Mouse (Mus musculus): ENCODE data around the gene Cbln1. TPM values are rescaled to one million over a fixed set of nuclear protein-coding genes. Genes with fewer than 3 reads are reported as not detected.

Gene Cbln1
- polyA plus RNA-seq, 1 experiment, result 0.91 TPM

DNA sequence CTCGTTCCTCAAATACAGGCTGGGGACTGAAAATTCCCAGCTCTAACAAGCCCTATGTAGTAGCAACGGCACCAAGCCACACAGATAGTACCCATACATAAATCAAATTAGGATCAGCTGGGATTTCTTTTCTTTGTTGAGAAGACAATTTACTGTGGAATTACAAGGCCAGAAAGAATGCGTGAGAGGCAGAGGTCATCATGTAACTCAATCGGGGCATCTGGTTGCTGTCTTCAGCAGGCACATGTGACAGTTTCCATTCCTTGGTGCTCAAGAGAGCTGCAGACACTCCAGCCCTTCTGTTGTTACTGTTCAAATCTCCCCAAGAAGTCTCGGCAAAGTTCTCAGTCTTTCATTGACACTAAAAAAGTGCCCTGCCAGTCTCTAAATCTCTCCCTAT, 10.6 kb downstream of the Cbln1 start:
- TF ChIP-seq POLR2A (IDR thresholded peaks at IDR 0.05; ENCODE audit: low read depth, low read length), result no peak
- TF ChIP-seq CTCF (IDR thresholded peaks at IDR 0.05; ENCODE audit: borderline replicate concordance, insufficient read depth, low read length), result no peak
- H3K4me1 ChIP-seq (ENCODE audit: control insufficient read depth, insufficient read depth, low read length), result no peaks in the 10 kb centered on the region
- no peak overlapping the region for H3K27ac ChIP-seq (ENCODE audit: insufficient read depth, low read length)
- H3K4me3 ChIP-seq (ENCODE audit: insufficient read depth, low read length), result no peak overlapping the region

- TF ChIP-seq POLR2A (IDR thresholded peaks at IDR 0.05; ENCODE audit: low read depth, low read length) (no peak), CTCF (IDR thresholded peaks at IDR 0.05; ENCODE audit: borderline replicate concordance, insufficient read depth, low read length) (no peak)
- Histone ChIP-seq H3K4me3 (ENCODE audit: insufficient read depth, low read length) (no peak overlapping the region), H3K4me1 (ENCODE audit: control insufficient read depth, insufficient read depth, low read length) (no peaks in the 10 kb centered on the region), H3K27ac (ENCODE audit: insufficient read depth, low read length) (no peak overlapping the region)
These were observed 15.5 kb downstream of the Cbln1 start for GRCm38 (mm10) chr8:87456949-87457348.

DNA sequence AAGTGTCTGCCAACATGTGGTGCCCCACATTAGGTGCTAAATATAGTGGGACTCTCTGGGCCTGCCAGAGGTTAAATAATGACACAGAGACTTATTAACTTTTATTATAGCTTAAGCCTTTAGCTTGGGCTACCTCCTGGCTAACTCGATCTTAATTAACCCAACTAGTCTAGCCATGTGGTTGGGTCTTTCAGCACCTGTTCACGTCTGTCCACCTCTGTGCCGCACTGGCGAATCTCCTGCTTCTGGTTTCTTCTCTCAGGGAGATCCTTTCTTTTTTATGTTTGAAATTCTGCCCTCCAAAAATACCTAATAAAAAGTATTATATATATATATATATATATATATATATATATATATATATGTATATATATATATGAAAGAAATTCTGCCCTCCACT, 19.6 kb downstream of the Cbln1 start:
- TF ChIP-seq POLR2A (IDR thresholded peaks at IDR 0.05; ENCODE audit: low read depth, low read length) (no peak), CTCF (IDR thresholded peaks at IDR 0.05; ENCODE audit: borderline replicate concordance, insufficient read depth, low read length) (no peak)
- H3K4me1 ChIP-seq (ENCODE audit: control insufficient read depth, insufficient read depth, low read length), result no peaks in the 10 kb centered on the region
- no peak overlapping the region for H3K4me3 ChIP-seq (ENCODE audit: insufficient read depth, low read length)
- H3K27ac ChIP-seq (ENCODE audit: insufficient read depth, low read length), result no peak overlapping the region

DNA sequence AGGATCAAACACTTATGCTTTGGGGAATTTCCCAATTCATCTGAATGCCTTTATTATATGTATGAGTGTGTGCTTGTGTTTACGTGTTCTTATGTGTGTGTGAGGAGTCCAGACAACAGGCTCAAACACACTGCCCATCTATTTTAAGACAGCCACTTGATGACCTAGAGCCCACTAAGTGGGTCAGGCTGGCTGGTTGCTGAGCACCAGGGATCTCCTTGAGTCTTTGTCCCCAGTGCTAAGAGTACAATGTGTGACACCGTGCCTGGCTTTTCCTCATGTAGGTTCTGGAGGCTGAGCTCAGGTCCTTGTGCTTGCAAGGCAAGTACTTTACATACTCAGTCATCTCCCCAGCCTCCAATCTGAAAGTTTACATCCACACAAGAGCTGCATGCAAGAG, 20.7 kb downstream of the Cbln1 start:
- H3K27ac ChIP-seq (ENCODE audit: insufficient read depth, low read length), result no peak overlapping the region
- no peak for TF ChIP-seq CTCF (IDR thresholded peaks at IDR 0.05; ENCODE audit: borderline replicate concordance, insufficient read depth, low read length)
- no peak for TF ChIP-seq POLR2A (IDR thresholded peaks at IDR 0.05; ENCODE audit: low read depth, low read length)

DNA sequence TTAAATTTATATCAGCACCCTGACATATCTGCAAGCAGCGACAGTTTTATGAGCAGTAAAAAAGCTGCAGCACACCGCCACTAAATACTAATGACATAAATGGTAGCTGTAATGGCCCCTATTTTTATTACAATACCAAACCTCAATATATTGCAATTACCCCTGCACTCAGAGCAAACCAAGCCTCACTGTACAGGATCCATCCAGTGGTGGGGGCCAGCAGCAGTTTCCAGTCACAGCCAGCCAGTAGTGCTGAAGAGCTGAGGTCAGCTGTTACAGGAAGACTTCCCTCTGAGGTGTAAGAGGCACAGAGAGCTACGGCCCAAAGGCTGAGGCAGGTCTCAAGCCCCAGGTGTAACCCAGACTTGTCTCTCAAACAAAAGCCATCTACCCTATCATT, 37.8 kb downstream of the Cbln1 start:
- Histone ChIP-seq H3K27ac (ENCODE audit: insufficient read depth, low read length) (no peak overlapping the region), H3K4me1 (ENCODE audit: control insufficient read depth, insufficient read depth, low read length) (no peaks in the 10 kb centered on the region), H3K4me3 (ENCODE audit: insufficient read depth, low read length) (no peak overlapping the region)
- no peak for TF ChIP-seq POLR2A (IDR thresholded peaks at IDR 0.05; ENCODE audit: low read depth, low read length)
- no peak for TF ChIP-seq CTCF (IDR thresholded peaks at IDR 0.05; ENCODE audit: borderline replicate concordance, insufficient read depth, low read length)

More for the DNA sequence above, 20.7 kb downstream of the Cbln1 start:
- H3K4me3 ChIP-seq (ENCODE audit: insufficient read depth, low read length), result no peak overlapping the region
- H3K4me1 ChIP-seq (ENCODE audit: control insufficient read depth, insufficient read depth, low read length), result no peaks in the 10 kb centered on the region

- TF ChIP-seq POLR2A (IDR thresholded peaks at IDR 0.05; ENCODE audit: low read depth, low read length) (no peak), CTCF (IDR thresholded peaks at IDR 0.05; ENCODE audit: borderline replicate concordance, insufficient read depth, low read length) (no peak)
- H3K27ac ChIP-seq (ENCODE audit: insufficient read depth, low read length), result no peak overlapping the region
- no peak overlapping the region for H3K4me3 ChIP-seq (ENCODE audit: insufficient read depth, low read length)
- H3K4me1 ChIP-seq (ENCODE audit: control insufficient read depth, insufficient read depth, low read length), result no peaks in the 10 kb centered on the region
These were observed 45.2 kb downstream of the Cbln1 start for GRCm38 (mm10) chr8:87427188-87427587.

DNA sequence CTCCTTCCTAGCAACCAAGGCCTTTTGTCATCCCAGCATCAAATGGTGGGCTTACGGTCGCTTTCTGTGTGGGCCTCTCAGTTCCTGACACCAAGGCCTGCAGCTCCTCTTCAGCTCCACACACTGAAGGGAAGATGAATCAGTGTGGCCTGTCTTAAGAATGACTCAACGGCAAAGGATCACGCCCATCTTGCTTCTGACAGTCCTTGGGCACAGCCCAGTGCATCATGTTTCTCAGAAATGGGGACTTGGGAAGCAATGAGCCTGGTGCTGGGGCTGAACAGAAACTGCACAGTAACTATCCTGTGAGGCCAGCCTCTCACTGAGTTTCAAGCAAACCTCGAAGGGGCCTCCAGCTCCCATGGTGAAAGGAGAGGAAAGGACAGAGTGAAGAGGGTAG, 47.7 kb downstream of the Cbln1 start:
- Histone ChIP-seq H3K27ac (ENCODE audit: insufficient read depth, low read length) (no peak overlapping the region), H3K4me3 (ENCODE audit: insufficient read depth, low read length) (no peak overlapping the region), H3K4me1 (ENCODE audit: control insufficient read depth, insufficient read depth, low read length) (no peaks in the 10 kb centered on the region)
- TF ChIP-seq CTCF (IDR thresholded peaks at IDR 0.05; ENCODE audit: borderline replicate concordance, insufficient read depth, low read length) (no peak), POLR2A (IDR thresholded peaks at IDR 0.05; ENCODE audit: low read depth, low read length) (no peak)

- Histone ChIP-seq H3K4me3 (ENCODE audit: insufficient read depth, low read length) (no peak overlapping the region), H3K27ac (ENCODE audit: insufficient read depth, low read length) (no peak overlapping the region), H3K4me1 (ENCODE audit: control insufficient read depth, insufficient read depth, low read length) (no peaks in the 10 kb centered on the region)
- no peak for TF ChIP-seq POLR2A (IDR thresholded peaks at IDR 0.05; ENCODE audit: low read depth, low read length)
- no peak for TF ChIP-seq CTCF (IDR thresholded peaks at IDR 0.05; ENCODE audit: borderline replicate concordance, insufficient read depth, low read length)
These were observed 50.7 kb downstream of the Cbln1 start for GRCm38 (mm10) chr8:87421697-87422096.

Other genes starting within 250 kb of the Cbln1 start
- gene 4933402J07Rik, start 91.2 kb upstream of the Cbln1 start, polyA plus RNA-seq (2011; ENCODE audit: insufficient read length, low read depth, missing spikeins), result not detected in 2 replicates

Measured in embryonic fibroblast, embryonic 13.5 days (primary cell).